Mouse (Mus musculus) thymus, postnatal 14 days (tissue): ENCODE data around the gene Ptprj.
"Not testable (repeated sequence)": the region's sequence is repeated elsewhere in the genome, so short reads cannot be mapped to it uniquely, and the experiment has no call there.

Experiments
- DNase-seq: peaks from one replicate; pipeline ENCODE4 v3.0.0; 2021

Ptprj gene

GRCm38 (mm10) chr2:90476319-90476718 lies 104.1 kb downstream of the Ptprj start:
- DNase-seq, result no peak

DNA sequence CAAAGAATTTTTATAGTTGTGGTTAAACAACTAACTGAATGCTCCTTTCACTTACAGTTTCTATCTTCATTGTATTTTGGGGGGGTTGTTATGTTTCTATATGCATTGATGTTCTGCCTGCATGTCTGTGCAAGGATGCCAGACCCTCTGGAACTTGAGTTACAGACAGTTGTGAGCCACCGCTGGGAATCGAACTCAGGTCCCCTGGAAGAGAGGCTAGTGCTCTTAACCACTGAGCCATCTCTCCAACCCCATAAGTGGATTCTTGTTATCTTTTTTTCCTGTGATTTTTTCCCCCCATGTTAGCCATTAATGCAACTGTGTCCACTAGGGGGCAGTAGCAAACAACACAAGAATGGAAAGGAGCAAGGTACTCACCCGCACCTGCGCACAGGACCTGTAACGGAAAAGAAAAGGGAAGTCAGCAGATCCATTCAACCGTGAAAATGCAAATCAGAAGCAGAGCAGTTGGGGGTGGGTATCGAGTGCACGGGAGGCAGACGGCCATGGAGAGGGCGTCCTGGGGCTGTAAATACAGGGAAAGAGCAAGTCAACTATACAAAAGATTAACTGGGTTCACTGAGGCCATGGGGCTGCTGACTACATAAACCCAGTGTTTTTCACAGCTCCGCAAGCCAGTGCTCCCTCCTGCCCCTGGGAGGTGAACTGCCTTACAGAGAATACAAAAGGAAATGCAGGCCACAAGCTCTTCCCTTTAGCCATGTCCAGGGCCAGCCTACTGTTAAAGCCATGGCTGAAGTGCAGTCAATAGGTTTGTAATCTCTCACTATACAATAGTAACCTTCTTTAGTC lies 105.6 kb downstream of the Ptprj start:
- DNase-seq, result peak; percentile 91

DNA sequence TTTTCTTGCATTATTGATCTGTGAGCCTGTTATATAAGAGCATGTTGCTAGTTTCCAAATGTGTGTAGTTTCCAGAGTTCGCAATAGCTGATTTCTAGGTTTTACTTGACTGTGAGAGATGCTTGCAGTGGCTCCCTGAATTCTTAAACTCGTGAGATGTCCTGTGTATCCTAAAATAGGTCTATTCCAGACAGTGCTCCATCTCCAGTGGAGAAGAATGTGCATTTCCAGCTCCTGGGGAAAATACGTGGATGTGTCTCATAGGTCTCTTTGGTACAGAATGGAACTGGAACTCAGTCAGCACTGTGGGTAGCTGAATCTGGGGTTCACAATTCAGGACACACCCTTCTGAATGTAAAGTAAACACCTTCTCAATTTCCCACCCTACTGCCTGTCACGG lies 107.7 kb downstream of the Ptprj start:
- DNase-seq, result no peak

DNA sequence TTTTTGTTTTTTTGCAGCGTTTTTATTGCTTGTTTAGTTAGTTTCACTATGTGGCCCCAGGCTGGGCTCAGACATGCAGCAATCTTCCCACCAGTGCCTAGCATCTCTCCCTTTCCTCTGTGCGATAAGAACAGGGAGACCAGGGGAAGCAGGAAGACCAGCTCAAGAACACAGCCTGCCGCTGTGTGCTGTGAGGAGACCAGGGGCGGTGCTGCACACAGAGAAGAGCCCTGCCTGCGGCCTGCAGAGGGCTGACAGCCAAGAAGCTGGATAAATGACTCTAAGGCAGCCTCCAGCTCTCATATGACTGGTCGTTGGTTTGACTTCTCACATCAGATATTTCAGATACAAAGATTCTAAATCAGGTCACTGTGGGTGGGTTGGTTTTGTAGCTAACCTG lies 110.3 kb downstream of the Ptprj start:
- DNase-seq, result no peak

DNA sequence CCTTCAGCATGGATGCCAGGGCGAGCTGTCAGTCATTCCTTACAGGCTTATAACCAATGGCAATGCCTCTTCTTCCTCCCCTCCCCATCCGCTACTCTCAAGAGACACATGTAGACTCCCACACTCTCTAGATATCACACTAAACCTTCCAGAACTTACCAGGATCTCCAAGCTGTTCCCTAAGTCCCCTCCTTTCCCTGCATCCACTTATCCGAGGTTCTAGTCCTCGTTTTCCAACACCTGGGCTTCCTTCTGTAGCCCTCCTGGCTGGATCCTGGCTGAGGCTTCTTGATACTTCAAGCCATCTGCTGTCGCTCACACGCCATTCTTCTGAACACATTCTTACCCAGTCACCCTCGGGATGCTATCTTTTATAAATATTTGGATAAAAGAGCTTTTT lies 114.0 kb downstream of the Ptprj start:
- DNase-seq, result no peak

DNA sequence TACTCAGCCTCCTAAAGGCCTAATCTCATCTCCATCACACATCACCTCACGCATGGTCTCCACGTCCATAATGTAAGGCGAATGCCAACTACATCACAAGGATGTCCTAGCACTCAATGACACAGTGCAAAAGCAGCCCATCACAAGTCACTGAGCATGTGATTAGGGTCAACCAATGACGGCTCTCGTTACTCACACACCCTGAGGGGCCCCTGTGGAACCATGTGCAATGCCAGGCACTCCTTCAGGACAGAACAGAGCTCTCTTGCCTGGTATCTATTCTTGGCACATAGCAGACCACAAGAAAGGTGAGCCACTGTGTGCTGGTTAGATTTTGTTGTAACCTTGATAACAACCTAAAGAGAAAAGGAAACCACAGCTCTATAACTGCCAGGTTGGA lies 116.7 kb downstream of the Ptprj start:
- DNase-seq, result no peak

DNA sequence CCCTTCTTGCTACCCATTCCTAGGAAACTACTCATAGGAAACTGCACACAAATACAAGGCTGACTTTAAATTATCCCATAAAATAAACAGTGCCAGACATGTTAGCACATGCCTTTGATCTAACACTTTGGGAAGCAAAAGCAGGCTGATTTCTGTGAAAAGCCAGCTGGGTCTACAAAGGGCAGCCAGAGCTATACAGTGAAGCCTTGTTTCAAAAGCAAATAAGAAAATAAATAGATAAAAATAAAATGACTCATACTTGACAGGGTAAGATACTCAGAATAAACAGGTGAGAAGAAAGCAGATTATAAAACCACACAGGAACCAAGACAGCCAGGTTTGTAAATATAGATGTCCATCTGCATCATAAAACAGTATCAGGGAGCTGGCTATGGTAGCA lies 118.2 kb downstream of the Ptprj start:
- no peak for DNase-seq

DNA sequence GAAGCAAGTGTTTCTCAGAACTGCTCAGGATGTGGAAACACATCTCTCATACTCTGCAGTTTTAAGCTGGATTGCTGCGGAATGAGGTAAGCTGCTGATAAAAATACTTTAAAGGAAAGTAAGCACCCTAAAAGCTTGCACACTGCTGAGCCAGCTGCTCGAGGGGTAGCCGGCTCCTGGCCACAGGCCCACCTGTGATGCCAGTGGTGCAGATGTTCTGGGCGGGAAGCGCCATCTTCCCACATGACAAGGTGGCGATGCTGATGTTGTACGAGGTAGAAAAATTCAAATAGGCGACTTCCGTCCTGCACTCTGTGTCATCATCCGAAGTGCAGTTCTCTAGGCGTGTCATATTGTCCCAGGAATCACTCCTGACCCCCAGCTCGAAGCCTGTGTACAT lies 122.5 kb downstream of the Ptprj start:
- peak; percentile 60 for DNase-seq

DNA sequence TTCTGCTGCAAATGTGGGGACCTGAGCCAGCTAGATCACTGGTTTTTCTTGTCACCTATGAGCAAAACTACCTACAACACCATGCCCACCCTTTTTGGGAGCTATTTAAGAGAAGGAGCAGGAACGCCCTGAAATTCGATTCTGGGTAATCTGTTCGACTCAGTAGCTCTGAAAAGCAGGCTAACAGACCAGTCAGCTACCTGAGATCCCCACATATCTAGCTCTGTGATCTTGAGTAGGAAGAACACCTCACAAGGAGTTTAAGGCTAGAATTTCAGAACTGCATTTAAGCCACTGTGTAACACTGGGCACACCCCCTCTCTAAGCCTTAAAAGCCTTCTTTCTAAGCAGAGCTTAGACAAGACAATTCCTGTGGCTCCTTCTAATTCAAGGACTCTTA lies 128.1 kb downstream of the Ptprj start:
- DNase-seq, result no peak

- no peak for DNase-seq
Measured at GRCm38 (mm10) chr2:90448967-90449740, 131.3 kb downstream of the Ptprj start.

- no peak for DNase-seq
Measured at GRCm38 (mm10) chr2:90443811-90444210, 136.6 kb downstream of the Ptprj start.

- not testable (repeated sequence) for DNase-seq
Measured at GRCm38 (mm10) chr2:90441811-90442210, 138.6 kb downstream of the Ptprj start.

- DNase-seq, result not testable (repeated sequence)
Measured at GRCm38 (mm10) chr2:90440169-90440568, 140.3 kb downstream of the Ptprj start.

DNA sequence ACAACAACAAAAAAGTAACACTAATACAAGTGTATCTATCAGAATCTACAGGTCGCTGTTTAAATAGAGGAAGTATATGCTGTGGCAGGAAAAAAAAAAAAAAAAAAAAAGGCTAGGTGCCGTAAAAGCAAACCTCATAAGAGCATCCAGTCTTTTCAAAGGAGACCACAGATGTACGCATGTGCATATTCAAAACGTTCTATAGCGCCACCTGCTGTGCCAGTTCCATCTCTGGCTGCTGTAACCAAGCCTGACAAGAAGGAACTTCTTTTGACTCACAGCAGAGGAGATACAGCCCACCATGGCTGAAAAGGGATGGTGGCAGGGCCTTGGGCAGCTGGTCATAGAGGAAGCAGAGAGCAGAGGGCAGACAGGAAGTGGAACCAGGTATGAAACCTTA lies 143.0 kb downstream of the Ptprj start:
- DNase-seq, result not testable (repeated sequence)

DNA sequence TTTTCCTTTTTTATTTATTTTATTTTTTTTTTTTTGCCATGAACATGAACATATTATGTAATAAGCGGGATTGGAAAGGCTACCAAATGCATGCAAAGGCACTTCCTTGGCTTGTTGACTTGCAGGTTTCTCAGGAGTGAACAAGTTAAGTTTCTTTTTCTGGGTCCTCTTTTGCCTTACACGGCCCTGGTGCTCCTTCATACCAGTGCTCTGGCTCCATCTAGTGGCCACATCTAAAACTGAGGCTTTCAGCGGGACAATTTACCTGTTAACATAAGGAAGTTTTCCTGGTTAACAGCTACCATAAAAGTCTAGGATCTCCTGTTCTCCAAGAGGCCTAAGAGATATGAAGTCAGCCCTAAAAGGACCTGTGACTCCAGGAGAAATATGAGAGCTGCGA lies 150.7 kb downstream of the Ptprj start:
- DNase-seq, result not testable (repeated sequence)

GRCm38 (mm10) chr2:90428988-90429717 lies 151.3 kb downstream of the Ptprj start:
- DNase-seq, result not testable (repeated sequence)

DNA sequence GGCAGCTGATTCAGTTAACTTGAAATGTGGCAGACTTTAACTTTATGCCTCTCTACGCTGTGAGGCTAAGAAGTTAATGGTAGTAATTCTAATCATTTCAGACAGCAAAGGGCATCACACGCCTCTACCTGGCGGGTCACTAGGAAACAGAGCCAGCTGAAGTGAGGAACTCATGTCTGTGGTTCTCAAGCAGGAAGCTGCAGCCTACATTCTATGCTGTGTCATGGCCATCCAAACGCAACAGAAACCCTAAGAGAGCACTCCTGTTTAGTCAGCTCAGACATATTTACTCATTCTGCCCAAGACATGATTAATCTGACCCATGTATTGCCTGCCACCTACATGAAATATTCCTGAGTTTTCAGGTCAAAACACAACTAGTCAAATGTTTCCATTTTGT lies 155.5 kb downstream of the Ptprj start:
- DNase-seq, result not testable (repeated sequence)

DNA sequence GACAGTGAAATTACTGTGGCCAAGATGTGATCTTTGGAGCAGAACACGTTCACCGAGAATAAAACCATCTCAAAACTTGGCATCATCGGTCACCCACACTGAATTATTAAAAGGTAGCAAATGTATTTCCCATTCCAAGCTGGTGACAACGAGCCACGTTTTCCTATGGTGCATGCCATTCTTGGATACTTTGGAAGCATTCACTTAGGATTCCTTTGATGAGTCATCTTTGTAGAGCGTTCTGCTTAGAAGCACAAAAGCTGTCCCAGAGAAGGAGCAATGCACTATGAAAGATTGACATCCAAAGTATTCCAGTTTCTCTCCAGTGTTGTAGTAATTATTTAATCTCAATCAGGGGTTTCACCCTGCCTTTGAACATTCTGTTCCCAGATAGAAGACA lies 158.2 kb downstream of the Ptprj start:
- not testable (repeated sequence) for DNase-seq

DNA sequence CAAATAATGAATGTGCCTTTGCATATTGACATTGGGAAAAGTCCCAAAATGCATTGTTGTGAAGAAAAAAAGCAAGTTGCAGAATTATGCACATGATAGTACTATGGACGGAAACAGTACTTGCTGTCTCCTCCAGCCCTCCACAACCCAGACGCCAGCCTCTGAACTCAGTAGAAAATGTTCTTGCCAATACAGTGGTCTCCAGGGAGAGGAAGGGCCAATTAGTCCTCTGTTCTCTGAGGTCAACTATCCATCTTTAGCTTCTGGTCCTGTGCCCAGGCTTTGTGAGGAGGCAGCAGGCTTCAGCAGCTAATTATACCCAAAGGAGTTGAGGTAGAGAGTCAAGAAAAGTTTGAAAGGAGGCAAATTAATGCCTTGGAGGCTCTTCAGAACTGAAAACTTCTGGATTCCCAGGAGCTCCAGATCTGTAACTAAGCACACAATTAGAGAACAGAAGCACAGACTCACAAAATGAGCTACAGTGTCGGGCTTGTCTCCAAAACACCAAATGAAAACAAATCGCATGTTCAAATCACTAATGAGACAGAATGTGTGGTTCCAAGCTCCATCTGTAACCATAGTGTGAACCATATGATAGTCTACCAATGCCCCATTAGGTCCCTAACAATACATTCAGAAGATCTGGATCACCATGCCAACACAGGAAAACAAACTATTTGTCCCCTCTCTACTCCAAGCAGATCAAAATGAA lies 166.2 kb downstream of the Ptprj start:
- DNase-seq, result not testable (repeated sequence)

- DNase-seq, result not testable (repeated sequence)
Measured at GRCm38 (mm10) chr2:90398633-90399107, 181.8 kb downstream of the Ptprj start, which contains the start of gene Olfr1274-ps. Gene Olfr1274-ps (plus strand): TSS chr2:90398683.
